Mouse (Mus musculus) hematopoietic multipotent progenitor cell, adult 10-12 weeks (in vitro differentiated cells): Measurements from ENCODE around the gene Timm9. TPM values are rescaled to one million over a fixed set of nuclear protein-coding genes. Genes with fewer than 3 reads are reported as not detected.

Experiments used
- polyA plus RNA-seq: library from polyadenylated mRNA; stranded (reverse); fragments of >175 nt; gene quantifications from 2 replicates; pipeline ENCODE4 v1.2.3, GENCODE M21; 2012; ENCODE audit warnings: low replicate concordance

The Timm9 gene
- polyA plus RNA-seq = 9.9 and 14.2 TPM in 2 replicates

GRCm38 (mm10) chr12:71136130-71136973 lies at the start of gene Timm9, which contains the start of gene 2700049A03Rik:
TSS of gene Timm9 (minus strand) at chr12:71136684.
TSS of gene 2700049A03Rik (plus strand) at chr12:71136848.

DNA sequence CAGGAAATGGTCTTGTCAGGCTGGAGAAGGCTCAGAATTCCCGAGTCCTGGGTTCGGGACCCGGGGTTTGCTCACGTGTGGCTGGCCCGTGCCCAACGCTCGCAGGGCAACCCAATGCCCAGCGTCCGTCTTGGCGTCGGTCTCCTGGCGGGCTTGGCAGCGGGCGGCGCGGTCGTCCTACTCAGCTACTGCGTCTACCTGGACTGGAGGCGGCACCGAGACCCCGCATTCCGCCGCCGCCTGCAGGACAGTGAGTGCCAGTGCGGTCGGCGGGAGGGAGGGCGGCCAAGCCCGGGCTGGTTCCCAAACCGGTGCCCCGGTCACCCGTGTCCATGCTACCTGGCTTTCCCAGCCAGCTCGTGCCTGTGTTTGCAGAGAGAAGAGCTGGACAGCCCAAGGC lies 25.2 kb downstream of the Timm9 start, which contains the start of gene Tomm20l:
Tomm20l (plus strand) TSS at position 98 of the 400 bp plus-strand sequence.

Other genes with a start within 250 kb of the Timm9 start
- gene Actr10, start 198.8 kb downstream of the Timm9 start, polyA plus RNA-seq = 2.8 and 5.2 TPM in 2 replicates
- gene Psma3, start 162.1 kb downstream of the Timm9 start, polyA plus RNA-seq = 3.1 and 21.7 TPM in 2 replicates
- gene Arid4a, start 120.7 kb downstream of the Timm9 start, polyA plus RNA-seq = 18.9 and 24.4 TPM in 2 replicates
- gene Tomm20l, start 25.3 kb downstream of the Timm9 start, polyA plus RNA-seq = not detected in 2 replicates
- gene 2700049A03Rik, start 164 bp upstream of the Timm9 start, polyA plus RNA-seq = 0.26 and 0.54 TPM in 2 replicates
- 0.18 and 0.46 TPM in 2 replicates for gene Dact1, start 173.2 kb upstream of the Timm9 start, polyA plus RNA-seq